Mouse (Mus musculus): ENCODE data around the gene Sgcd.

- no peak for TF ChIP-seq EP300 (IDR thresholded peaks at IDR 0.05; ENCODE audit: low read depth)
- no peak for TF ChIP-seq CTCF (IDR thresholded peaks at IDR 0.05; ENCODE audit: low read depth)
Observed at GRCm38 (mm10) chr11:46939311-46939710, 1049.5 kb downstream of the Sgcd start.
